Mouse (Mus musculus): ENCODE data around the gene Tsen2. TPM values are rescaled to one million over a fixed set of nuclear protein-coding genes. Genes with fewer than 3 reads are reported as not detected.

Gene Tsen2
- polyA plus RNA-seq, 1 experiment from 2014 or later = 30.9 TPM

DNA sequence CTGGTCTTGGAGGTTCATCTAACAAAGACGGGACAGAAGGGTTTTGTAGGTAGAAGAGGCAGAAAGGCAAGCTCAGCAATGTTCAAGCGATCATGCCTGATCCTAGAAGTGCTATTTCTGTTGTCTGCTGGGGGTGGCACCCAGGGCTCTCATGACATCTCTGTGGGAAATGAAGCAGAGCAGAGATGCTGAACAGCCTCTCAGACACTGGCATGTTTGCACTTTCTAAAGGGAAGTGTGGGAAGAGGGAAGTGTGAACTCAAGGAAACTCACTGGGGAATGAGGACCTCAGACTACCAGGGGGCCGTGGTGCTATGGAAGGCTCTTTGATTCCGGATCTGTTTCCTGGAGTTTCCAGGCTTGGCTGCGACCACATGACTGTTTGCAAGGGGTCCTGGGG, 39.5 kb upstream of the Tsen2 start:
- H3K4me2 ChIP-seq = no peak overlapping the region
- no peaks in the 10 kb centered on the region for H3K9me3 ChIP-seq (ENCODE audit: low read depth, low read length)
- H3K4me1 ChIP-seq (ENCODE audit: insufficient read depth) = no peaks in the 10 kb centered on the region
- no peak overlapping the region for H3K27ac ChIP-seq (ENCODE audit: low read depth)
- no peak for TF ChIP-seq CTCF (IDR thresholded peaks at IDR 0.05; ENCODE audit: low read depth)
- H3K4me3 ChIP-seq (ENCODE audit: low read depth, low read length) = no peak overlapping the region
- no peak overlapping the region for H3K9ac ChIP-seq
- ATAC-seq (ENCODE audit: insufficient read depth) (no peak), DNase-seq (no peak)
- WGBS = 72% methylated on average over 5 of the region's 5 CpGs
- no peaks in the 10 kb centered on the region for H3K27me3 ChIP-seq (ENCODE audit: insufficient read depth, low read length)
- no peaks in the 10 kb centered on the region for H3K36me3 ChIP-seq (ENCODE audit: insufficient read depth)

DNA sequence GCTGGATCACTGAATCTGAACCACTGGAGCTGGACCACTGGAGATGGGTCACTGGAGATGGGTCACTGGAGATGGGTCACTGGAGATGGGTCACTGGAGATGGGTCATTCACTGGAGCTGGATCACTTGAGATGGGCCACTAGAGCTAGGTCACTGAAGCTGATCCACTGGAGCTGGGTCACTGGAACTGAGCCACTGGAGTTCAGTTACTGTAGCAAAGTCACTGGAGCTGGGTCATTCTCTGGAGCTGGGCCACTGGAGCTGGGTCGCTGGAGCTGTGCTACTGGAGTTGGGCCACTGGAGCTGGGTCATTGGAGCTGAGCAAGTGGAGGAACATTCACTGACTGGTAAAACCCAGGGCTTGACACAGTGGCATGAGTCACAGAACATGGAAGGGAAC, 38.0 kb upstream of the Tsen2 start:
- H3K4me1 ChIP-seq (ENCODE audit: insufficient read depth) = no peaks in the 10 kb centered on the region
- WGBS = 89% methylated on average over 1 of the region's 1 CpGs

DNA sequence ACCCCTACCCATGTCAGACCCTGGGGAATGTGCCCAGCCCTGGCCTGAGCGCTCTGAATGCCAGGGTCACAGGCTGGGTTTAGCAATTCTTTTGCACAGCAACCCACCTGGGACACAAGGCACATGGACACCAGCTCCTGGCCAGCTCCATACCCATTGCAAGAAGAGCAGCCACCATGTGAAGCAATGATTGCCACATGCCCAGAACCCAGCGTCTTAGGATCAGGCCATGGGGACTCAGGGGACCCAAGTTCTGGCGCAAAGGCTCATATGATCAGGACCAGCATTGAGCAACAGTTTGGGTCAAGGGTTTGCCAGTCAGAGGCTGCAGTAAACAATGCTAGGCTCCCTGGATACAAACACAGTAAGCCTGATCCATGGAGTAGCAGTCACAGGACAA, 33.0 kb upstream of the Tsen2 start:
- TF ChIP-seq CTCF (IDR thresholded peaks at IDR 0.05; ENCODE audit: low read depth) = no peak
- H3K9me3 ChIP-seq (ENCODE audit: low read depth, low read length) = no peaks in the 10 kb centered on the region
- ATAC-seq (ENCODE audit: insufficient read depth) = no peak
- H3K27me3 ChIP-seq (ENCODE audit: insufficient read depth, low read length) = no peaks in the 10 kb centered on the region
- no peak overlapping the region for H3K9ac ChIP-seq
- 87% methylated on average over 3 of the region's 3 CpGs for WGBS
- H3K4me1 ChIP-seq (ENCODE audit: insufficient read depth) = no peaks in the 10 kb centered on the region
- no peak for DNase-seq
- no peak overlapping the region for H3K4me2 ChIP-seq
- H3K27ac ChIP-seq (ENCODE audit: low read depth) = no peak overlapping the region
- H3K36me3 ChIP-seq (ENCODE audit: insufficient read depth) = no peaks in the 10 kb centered on the region
- H3K4me3 ChIP-seq (ENCODE audit: low read depth, low read length) = no peak overlapping the region

More for the DNA sequence above, 38.0 kb upstream of the Tsen2 start:
- Histone ChIP-seq H3K4me3 (ENCODE audit: low read depth, low read length) (no peak overlapping the region), H3K9me3 (ENCODE audit: low read depth, low read length) (no peaks in the 10 kb centered on the region), H3K27ac (ENCODE audit: low read depth) (no peak overlapping the region), H3K27me3 (ENCODE audit: insufficient read depth, low read length) (no peaks in the 10 kb centered on the region), H3K4me2 (no peak overlapping the region), H3K36me3 (ENCODE audit: insufficient read depth) (no peaks in the 10 kb centered on the region), H3K9ac (no peak overlapping the region)
- no peak for ATAC-seq (ENCODE audit: insufficient read depth)
- DNase-seq = no peak
- TF ChIP-seq CTCF (IDR thresholded peaks at IDR 0.05; ENCODE audit: low read depth) = no peak

DNA sequence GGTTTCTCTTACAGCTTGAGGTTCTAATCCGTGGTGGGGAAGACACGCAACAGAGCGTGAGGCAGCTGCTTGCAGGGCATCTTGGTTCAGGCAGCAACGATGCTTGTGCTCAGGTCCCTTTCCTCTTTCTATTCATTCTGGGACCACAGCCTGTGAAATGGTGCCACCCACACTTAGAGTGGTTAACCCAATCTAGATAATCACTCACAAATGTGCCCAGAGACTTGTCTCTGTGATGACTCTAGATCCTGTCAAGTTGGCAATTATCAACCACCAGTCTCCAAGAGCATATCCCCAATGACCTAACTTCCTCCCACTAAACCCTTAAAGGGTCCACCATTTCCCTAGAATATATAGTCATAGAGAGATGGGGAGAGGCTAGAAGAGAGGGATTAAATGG, 31.3 kb upstream of the Tsen2 start:
- no peaks in the 10 kb centered on the region for H3K27me3 ChIP-seq (ENCODE audit: insufficient read depth, low read length)
- H3K36me3 ChIP-seq (ENCODE audit: insufficient read depth) = no peaks in the 10 kb centered on the region
- H3K27ac ChIP-seq (ENCODE audit: low read depth) = no peak overlapping the region
- no peak for TF ChIP-seq CTCF (IDR thresholded peaks at IDR 0.05; ENCODE audit: low read depth)
- H3K4me1 ChIP-seq (ENCODE audit: insufficient read depth) = no peaks in the 10 kb centered on the region
- no peaks in the 10 kb centered on the region for H3K9me3 ChIP-seq (ENCODE audit: low read depth, low read length)
- no peak overlapping the region for H3K4me2 ChIP-seq
- ATAC-seq (ENCODE audit: insufficient read depth) (no peak), DNase-seq (no peak)
- no peak overlapping the region for H3K4me3 ChIP-seq (ENCODE audit: low read depth, low read length)
- no peak overlapping the region for H3K9ac ChIP-seq
- WGBS = 94% methylated on average over 4 of the region's 4 CpGs

DNA sequence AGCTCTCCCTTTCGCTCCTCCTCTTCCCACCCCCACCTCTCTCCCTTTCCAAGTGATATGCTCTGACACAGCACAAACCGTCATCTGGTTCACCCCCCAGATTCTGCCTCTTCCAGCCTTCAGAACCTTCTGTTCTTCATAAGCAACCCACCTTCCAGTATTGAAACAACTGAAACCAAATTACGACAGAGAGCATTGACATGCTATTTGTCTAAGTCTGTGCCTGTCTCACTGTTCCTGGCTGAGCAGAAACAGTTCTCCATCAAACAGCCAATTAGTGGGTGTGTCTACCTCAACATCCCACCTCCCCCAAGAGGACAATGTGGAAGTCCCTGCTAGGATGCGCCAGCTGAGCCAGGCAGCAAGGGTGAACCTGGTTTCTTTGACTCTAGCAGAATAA, 26.6 kb upstream of the Tsen2 start:
- no peak overlapping the region for H3K27ac ChIP-seq (ENCODE audit: low read depth)
- H3K4me2 ChIP-seq = no peak overlapping the region
- DNase-seq (no peak), ATAC-seq (ENCODE audit: insufficient read depth) (no peak)
- no peaks in the 10 kb centered on the region for H3K9me3 ChIP-seq (ENCODE audit: low read depth, low read length)
- no peaks in the 10 kb centered on the region for H3K36me3 ChIP-seq (ENCODE audit: insufficient read depth)
- no peak overlapping the region for H3K4me3 ChIP-seq (ENCODE audit: low read depth, low read length)
- no peaks in the 10 kb centered on the region for H3K27me3 ChIP-seq (ENCODE audit: insufficient read depth, low read length)
- TF ChIP-seq CTCF (IDR thresholded peaks at IDR 0.05; ENCODE audit: low read depth) = no peak
- no peak overlapping the region for H3K9ac ChIP-seq
- 61% methylated on average over 4 of the region's 4 CpGs for WGBS
- no peaks in the 10 kb centered on the region for H3K4me1 ChIP-seq (ENCODE audit: insufficient read depth)

DNA sequence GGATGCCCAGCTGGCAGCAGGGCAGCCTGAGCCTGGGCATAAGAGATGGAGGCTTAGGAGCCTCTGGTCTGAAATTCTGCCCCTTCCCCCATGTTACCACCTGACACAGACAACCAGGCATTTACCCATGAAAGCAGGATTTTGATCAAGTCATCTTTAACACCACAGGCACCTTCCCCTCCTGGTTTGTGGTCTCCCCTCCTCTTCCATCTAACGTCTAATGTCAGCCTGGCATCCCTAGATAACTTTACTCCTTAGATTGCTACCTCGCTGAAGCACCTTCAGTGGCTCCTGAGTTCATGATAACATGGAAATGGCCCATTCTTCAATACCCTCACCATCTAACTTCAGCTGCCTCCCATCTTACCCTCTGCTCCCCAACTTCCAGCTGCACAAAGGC, 26.1 kb upstream of the Tsen2 start:
- no peak overlapping the region for H3K4me2 ChIP-seq
- TF ChIP-seq CTCF (IDR thresholded peaks at IDR 0.05; ENCODE audit: low read depth) = no peak
- H3K9ac ChIP-seq = no peak overlapping the region
- DNase-seq (no peak), ATAC-seq (ENCODE audit: insufficient read depth) (no peak)
- H3K9me3 ChIP-seq (ENCODE audit: low read depth, low read length) = no peaks in the 10 kb centered on the region
- no peak overlapping the region for H3K4me3 ChIP-seq (ENCODE audit: low read depth, low read length)
- H3K27me3 ChIP-seq (ENCODE audit: insufficient read depth, low read length) = no peaks in the 10 kb centered on the region
- no peaks in the 10 kb centered on the region for H3K36me3 ChIP-seq (ENCODE audit: insufficient read depth)
- no peak overlapping the region for H3K27ac ChIP-seq (ENCODE audit: low read depth)
- 74% methylated on average over 2 of the region's 2 CpGs for WGBS
- H3K4me1 ChIP-seq (ENCODE audit: insufficient read depth) = no peaks in the 10 kb centered on the region

DNA sequence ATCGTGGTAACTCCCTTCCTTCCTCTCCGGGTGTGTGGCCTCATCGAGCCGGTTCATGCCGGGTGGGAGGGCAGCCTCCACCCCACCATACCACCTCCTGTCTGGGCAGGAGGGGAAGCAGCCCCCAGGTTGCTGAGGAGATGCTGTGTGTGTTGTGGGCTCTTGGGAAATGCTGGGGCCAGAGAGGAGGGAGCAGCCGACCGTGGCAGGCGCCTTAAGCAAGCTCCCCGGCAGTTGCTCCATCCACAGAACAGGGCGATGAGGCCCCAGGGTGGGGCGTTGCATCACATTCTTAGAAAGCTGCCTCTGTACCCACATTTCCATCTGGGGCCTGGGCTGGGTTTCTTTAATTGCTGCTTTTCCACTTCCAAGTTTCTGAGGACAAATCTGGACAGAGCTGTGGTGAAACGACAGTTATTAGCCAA, 25.2 kb upstream of the Tsen2 start:
- 61% methylated on average over 12 of the region's 12 CpGs for WGBS
- no peak overlapping the region for H3K4me3 ChIP-seq (ENCODE audit: low read depth, low read length)
- no peak overlapping the region for H3K9ac ChIP-seq
- no peaks in the 10 kb centered on the region for H3K36me3 ChIP-seq (ENCODE audit: insufficient read depth)
- H3K4me1 ChIP-seq (ENCODE audit: insufficient read depth) = peaks cover 4% of the 10 kb centered on the region; the same call in 1 of the 2 replicates
- DNase-seq (no peak), ATAC-seq (ENCODE audit: insufficient read depth) (no peak)
- no peak overlapping the region for H3K4me2 ChIP-seq
- TF ChIP-seq CTCF (IDR thresholded peaks at IDR 0.05; ENCODE audit: low read depth) = no peak
- no peak overlapping the region for H3K27ac ChIP-seq (ENCODE audit: low read depth)
- H3K9me3 ChIP-seq (ENCODE audit: low read depth, low read length) = no peaks in the 10 kb centered on the region
- H3K27me3 ChIP-seq (ENCODE audit: insufficient read depth, low read length) = no peaks in the 10 kb centered on the region

DNA sequence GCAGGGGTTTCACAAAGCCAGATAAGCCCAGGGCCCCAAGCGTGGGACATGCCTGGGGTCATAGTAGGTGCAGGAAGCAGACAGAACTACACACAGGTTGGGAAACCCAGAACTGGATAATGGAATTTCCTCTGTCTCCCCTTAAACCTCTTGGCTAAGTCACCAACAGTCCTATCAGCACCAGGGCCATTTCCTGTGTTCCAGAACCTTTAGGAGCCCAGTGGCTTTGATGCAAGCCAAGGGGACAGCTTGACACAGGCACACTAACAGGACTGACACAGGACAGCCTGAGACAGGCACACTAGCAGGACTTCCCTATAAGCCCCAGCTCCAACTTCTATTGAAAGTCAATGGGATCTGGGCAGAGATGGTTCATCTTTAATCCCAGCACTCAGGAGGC, 22.5 kb upstream of the Tsen2 start:
- Histone ChIP-seq H3K27me3 (ENCODE audit: insufficient read depth, low read length) (no peaks in the 10 kb centered on the region), H3K4me1 (ENCODE audit: insufficient read depth) (peaks cover 5% of the 10 kb centered on the region; the same call in 1 of the 2 replicates), H3K9ac (no peak overlapping the region), H3K4me3 (ENCODE audit: low read depth, low read length) (no peak overlapping the region), H3K27ac (ENCODE audit: low read depth) (no peak overlapping the region), H3K36me3 (ENCODE audit: insufficient read depth) (no peaks in the 10 kb centered on the region), H3K4me2 (no peak overlapping the region), H3K9me3 (ENCODE audit: low read depth, low read length) (no peaks in the 10 kb centered on the region)
- no peak for DNase-seq
- ATAC-seq (ENCODE audit: insufficient read depth) = no peak
- no peak for TF ChIP-seq CTCF (IDR thresholded peaks at IDR 0.05; ENCODE audit: low read depth)
- 85% methylated on average over 1 of the region's 1 CpGs for WGBS

Data from lung, embryonic 14.5 days (tissue).